Mouse (Mus musculus) neutrophil, adult 5-6 weeks (primary cell): ENCODE data around the gene Tmem126b. TPM values are rescaled to one million over a fixed set of nuclear protein-coding genes. Genes with fewer than 3 reads are reported as not detected.

Experiments used
- ATAC-seq: fragments of 151-379, 151-347 bp; 2 replicates; pipeline ENCODE4 v1.8.0; 2017; ENCODE audit warnings: mild to moderate bottlenecking, moderate TSS enrichment; ENCODE audit not compliant: insufficient number of reproducible peaks, poor library complexity, low FRiP score, severe bottlenecking; ENCODE audit errors: extremely low read depth
- total RNA-seq: library from RNA; stranded (forward); fragments of 200-1000 nt; gene quantifications from 2 replicates; pipeline ENCODE4 v1.2.3, GENCODE M21; 2017

Gene Tmem126b
- total RNA-seq: 13.1 and 16.3 TPM in 2 replicates

DNA sequence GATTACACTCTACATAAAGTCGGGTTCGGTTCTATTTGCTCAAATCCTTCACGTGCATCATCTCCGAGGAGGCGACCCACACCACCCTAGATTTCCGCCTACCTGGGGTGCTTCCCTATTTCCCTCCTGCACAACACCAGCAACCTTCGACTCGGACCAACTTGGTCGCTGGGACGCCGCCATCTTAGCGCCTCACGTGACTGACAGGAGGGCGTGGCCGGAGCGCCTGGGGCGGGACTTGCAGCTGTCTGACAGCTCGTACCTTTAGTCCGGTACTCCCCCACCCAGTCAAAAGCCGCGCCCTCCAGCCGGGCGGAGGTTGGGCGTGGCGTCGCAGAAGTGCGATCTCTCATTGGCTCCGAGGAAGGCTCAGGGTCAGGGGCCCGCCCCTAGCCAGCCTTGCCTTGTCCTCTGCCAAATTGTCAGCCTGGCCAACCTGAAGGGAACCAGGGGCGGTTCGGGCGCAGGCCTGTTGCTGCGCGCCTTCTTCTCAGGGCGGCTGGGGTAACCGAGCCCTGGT lies at the start of gene Tmem126b:
Tmem126b (minus strand) TSS at position 209 of the 520 bp plus-strand sequence.
- peak; percentile 99 for ATAC-seq

DNA sequence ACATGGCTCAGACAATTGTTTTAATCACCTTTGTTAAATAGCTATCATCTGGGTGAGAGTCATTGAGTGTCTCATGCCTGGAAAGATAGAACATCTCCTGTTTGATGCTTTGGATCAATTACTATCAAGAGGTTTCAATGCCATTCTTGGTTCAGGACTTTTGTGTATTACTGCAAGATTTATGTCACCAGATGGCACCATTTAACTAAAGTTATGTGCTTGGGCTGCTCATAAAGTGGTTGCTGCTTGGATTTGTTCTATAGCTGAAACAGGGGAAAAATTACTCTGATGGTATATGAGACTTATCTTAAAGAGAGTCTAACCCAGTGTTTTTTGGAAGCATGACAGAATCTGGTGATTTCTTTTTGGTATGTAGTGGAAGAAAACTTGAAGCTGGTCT lies 36.5 kb upstream of the Tmem126b start:
- no peak for ATAC-seq

DNA sequence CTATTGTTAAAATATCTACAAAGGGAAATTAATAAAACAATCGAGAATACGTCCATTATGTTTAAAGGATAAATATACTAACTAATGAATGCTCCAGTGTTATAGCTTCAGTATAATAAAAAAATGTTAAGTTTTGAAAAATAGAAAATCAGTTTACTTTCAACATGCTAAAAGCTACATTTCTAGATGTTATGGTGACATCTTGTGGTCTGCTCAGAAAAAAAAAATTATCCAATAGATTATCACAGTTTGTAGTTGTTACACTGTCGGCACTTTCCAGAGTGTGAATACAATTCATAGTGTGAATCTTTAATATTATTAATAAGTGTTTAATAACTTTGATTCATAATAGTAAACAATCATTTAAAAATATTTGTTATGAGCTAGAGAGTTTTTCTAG lies 32.3 kb upstream of the Tmem126b start:
- no peak for ATAC-seq

DNA sequence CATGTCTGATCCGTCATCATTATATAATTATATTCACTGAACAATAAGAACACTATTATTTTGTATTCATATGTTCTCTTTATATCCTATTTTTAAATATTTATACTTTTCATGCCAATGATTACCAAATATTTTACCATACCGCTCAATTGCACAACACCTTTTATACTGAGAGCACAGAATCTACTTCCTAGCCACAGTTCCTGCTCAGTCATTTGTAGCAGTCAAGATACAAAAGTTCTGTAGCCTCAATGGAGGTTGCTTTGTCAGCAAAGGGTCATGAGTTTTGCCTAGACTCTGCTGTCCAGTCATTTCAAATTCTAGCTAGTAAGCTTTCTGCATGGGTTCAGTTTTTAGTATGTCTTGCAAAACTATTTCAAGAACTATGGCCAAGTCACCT lies 6.8 kb upstream of the Tmem126b start:
- ATAC-seq: no peak

DNA sequence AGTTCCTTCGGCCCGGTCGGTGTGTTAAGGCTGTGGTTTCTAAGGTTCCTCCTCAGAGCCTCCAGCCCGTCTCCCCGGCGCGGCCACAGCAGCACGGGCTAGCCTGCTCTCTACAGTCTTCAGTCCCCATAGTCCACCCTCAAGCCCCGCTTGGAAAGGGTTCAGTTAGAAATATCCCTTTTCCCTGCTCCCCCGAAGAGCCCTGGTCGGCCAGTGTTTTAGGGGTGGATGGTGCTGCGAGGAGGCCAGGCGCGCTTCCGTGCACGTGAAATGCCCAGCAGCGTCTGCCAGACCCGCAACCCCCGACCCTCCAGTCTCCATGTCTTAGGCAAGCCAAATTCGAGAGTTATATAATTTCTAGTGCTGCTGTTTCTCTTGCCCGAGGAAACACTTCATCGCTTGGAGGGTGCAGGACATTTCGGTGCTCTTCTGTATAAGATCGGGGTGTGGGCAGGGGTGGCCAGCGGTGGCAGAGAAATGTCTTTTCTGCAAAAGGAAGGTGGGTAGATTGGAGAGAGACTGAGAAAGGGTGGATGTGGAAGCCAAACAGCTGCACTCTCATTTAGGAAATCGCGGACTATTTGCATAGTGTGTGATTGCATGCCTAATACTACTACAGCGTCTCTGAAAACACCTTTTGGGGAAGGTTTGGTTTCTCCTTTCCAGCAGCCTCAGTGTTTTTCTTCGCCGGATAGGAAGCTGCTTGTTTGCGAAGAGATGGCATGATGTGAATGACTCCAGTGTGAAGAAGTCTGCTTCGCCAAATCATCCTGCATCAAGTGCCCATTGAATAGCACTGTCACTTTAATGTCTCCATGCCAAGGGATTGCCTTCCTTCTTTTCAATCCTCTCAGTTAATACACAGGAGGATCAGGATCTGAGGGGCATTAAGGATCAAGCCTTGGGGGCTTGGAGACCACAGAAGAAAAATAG lies 778 bp upstream of the Tmem126b start, which contains the start of gene Dlg2:
Dlg2 (plus strand) TSS at position 360 of the 933 bp plus-strand sequence.
- no peak for ATAC-seq

DNA sequence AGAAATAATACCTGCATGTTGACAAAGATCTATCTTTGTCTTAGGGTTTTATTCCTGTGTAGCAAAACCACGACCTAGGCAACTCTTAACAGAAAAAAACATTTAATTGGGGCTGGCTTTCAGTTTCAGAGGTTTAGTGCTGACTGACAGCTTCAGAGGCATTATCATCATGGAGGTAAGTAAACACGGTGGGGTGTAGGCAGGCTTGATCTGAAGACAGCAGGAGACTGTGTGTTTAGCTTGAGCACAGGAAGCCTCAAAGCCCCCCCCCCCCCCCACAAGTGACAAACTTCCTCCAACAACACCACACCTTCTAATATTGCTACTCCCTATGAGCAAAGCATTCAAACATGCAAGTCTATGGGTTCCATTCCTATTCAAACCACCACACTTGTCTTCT lies 2.3 kb downstream of the Tmem126b start:
- ATAC-seq: no peak

DNA sequence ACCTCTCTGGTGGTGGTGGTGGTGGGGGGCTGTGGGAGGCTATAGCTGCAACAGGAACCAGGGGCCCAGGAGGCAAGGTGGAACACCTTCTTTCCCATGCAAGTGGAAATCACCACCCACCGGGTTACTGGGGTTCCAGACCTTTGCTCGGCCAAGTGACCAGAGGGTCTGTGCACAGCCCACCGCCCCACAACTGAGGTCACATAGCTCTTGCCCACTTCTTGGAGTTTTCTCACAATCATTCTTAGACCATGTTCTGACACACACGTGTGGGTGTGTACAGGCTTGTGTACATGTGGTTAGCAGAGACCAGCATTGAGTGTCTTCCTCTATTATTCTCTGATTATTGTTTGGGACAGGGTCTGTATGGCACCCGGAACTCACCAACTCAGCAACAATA lies 14.4 kb downstream of the Tmem126b start:
- no peak for ATAC-seq

DNA sequence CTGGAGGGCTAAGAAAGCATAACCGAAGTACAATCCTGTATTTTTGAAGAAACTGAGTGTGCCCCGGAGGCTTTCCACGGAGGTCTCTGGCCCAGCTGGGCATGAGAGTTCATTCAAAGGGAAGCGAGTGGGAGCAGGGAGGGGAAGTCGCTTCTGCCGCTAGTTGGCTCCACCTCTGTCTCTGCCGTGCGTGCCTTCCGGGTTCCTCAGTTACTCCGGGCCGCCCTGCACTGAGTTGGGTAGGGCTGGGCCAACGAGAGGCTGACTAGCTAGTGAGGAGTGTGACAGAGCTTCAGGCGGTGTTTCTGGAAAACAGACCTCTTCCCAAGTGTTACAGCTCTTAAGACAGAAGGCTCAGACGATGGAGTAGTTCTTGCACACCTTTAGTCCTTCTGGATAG lies 14.9 kb downstream of the Tmem126b start:
- peak; percentile 63 for ATAC-seq

DNA sequence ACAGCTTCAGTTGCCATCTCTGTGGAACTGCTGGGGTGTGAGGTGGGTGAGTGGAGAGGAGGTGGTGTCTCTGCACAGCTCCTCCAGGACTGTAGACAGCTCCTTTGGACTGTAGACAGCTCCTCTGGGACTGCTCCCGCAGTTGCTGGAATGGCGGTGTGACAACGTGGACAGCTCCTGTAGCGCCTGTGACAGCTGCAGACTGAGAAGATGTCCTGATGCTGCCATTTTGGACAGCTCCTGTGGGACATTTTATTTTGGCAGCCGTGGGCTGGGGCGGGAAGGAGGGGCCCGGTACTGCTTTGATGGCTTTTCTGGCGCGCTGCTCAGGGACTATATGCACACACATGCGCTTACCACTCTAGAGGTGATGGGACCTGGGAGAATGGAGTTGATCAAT lies 15.5 kb downstream of the Tmem126b start:
- ATAC-seq: no peak

DNA sequence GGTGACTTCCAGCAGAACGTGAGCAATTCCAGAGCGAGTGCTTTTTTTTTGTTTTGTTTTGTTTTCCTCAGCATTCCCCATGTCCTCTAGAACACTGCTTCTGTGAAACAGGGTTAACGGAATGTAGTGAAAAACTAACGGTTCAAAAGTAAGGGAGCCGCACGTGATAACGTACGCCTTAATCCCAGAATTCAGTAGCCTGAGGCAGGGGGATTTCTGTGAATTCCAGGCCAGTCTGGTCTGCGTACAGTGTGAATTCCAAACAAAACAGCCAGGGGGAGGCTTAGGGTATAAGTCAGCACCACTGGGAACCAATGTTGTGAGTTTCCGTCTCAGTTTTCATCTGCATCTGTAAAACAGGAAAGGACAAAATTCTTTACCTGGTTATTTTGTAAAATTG lies 18.3 kb downstream of the Tmem126b start:
- ATAC-seq: no peak

DNA sequence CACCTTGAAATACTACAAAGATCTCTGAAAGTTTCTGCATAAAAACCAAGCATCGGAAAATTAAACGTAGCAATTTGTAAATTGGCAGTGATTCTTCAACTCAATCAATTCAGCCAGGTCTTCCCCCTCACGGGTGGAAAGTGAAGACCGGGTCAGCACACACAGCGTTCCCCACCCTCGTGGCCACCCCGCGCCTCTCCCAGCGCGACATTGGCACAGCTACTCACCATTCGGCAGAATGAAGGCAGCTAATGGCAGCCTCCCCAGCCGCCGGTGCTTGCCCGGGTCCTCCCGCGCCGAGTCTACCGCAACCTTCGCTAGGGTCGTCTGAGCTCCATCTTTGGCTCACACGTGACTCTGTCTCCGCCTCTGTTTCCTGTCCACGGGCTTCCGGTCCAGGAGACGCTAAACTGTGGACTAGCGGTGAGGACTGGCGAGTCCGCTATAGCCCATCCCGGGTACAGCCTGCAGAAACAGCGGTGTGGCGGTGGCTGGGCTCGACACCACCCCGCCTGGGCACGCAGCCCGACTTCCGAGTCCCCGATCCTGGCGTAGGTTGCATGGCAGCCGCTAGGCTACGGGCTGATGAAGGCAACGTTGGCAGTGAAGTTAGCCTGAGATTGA lies 18.8 kb downstream of the Tmem126b start, which contains the start of gene Tmem126a:
Tmem126a (minus strand) TSS at position 385 of the 624 bp plus-strand sequence.
- peak; percentile 93 for ATAC-seq

DNA sequence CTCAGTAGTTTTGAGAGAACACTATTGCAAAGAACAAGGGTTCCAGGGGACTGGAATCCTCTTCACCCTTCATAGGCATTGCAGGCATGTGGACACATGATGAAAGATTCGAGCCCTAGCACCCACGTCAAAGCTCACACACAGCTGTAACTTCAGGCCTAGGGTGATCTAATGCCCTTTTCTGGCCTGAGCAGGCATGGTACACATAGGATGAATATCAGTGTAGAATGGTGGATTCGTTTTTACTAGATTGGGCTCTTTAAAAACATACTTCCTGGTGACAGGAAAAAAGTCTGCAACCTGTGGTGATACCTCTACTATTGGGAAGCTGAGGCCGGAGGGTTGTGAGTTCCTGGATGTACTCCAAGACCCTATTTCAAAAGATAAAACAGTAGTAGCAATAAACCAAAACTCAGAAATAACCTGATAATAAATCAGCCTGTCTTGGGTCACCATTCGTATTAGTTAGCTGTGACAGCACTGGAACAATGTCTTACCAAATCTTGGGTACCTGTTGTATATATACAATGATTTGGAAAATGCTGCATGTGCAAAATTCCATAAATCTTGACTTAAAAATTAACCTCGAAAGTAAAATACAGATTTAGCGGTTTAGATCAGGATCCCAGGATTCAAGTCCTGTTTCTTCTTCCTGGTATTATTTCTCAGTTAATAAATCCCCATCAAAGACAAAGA lies 19.5 kb downstream of the Tmem126b start:
- ATAC-seq: no peak

DNA sequence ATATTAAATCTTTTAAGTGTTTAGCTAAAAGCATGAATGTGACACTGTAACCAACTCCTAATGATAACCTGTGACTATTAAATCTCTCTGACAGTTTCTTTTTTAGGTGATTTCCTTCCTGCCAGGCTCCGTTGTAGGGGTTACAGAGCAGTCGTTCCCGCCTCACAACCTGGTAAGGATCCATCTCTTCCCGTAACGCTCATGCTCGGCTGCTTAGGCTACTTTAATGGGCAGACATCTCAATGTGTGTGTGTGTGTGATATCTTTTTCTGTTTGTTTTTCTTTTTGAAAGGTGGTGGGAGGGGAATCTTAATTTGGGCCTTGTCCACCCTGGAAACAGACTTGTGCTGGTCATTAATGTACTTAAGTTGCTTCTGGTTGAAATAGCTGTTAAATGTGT lies 31.6 kb downstream of the Tmem126b start:
- no peak for ATAC-seq

DNA sequence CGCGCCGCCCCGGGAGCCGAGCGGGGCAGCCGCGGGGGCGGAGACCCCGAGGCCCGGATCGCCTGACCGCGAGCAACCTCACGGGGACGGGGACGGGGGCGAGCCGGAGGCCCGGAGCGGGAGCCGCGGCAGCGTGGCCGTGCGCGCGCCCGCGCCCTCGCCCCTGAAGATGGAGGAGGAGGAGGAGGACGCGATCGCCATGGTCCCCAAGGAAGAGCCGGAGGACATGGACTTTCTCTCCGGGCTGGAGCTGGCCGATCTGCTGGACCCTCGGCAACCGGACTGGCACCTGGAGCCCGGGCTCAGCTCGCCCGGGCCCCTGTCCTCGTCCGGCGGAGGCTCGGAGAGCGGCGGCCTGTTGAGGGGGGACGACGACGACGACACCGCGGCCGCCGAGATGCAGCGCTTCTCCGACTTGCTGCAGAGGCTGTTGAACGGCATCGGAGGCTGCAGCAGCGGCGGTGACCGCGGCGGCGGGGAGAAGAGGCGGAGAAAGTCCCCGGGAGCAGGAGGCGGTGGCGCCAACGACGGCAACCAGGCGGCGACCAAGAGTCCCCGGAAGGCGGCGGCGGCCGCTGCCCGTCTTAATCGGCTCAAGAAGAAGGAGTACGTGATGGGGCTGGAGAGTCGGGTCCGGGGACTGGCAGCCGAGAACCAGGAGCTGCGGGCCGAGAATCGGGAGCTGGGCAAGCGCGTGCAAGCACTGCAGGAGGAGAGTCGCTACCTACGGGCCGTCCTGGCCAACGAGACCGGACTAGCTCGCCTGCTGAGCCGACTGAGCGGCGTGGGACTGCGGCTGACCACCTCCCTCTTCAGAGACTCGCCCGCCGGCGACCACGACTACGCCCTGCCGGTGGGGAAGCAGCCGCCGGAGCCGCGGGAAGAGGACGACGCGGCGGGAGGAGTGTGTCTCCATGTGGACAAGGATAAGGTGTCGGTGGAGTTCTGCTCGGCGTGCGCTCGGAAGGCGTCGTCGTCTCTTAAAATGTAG lies 32.4 kb downstream of the Tmem126b start:
- peak; percentile 52 for ATAC-seq

DNA sequence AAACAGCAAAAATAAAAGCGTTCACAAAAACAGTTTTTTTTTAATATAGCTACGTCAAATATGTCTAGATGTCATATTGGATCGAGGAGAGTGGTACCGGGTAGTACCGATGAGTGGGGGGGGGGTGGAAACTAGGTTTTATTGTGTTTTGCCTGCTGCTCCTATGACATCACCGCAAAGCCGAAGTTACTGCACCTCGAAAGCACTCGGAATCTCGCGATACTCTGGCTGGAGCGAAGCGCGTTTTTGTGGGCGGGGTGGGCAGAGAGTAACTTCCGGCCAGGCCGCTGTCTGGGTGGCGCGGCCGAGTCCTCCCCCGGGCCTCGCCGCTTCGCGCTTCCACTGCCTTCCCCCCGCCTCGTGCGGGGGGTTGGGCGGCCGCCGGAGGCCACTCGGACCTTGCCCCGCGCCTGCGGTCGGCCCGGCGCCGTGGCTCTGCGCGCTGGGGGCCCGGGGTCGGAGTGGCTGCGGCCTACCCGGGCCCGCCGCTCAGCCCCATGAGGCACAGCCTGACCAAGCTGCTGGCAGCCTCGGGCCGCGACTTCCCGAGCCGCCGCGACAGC lies 33.2 kb downstream of the Tmem126b start, which contains the start of gene Crebzf:
Crebzf (plus strand) TSS at position 212 of the 563 bp plus-strand sequence.
- peak; percentile 95 for ATAC-seq

DNA sequence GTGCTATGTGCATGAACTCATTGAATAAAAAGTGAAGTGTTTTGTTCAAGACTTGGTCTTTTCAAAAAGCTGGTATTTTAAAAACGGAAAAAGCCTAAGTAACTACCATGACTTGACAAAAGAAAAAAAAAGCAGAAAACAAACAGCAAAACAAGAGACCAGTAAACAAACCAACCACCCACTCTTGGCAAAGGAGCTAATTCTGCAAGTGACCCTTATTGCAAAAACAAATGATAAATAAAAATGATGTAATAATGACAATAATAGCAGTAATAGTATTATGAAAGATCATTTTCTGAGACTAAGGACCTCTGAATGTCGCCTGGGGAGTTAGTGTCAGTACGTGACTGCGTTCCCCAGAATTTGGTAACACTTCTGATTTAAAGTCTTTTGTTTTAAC lies 33.7 kb downstream of the Tmem126b start:
- ATAC-seq: no peak

DNA sequence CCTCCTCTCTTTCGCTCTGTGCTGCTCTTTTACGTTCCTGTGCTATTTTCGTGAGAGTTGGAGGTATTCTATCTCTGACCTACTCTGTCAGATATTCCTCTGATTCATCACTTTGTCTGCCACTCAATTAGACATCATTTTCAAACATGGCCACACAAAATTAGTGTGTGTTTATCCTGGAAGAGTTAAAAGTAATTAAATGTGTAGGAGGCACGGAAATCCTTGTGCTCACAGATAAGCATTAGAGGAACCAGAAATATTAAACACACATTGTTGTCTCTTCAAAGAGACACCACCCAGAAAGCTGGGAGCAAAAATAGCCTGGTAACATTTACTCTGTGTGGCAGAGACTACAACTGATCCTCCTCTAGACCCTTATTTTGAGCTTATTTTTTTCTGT lies 35.8 kb downstream of the Tmem126b start:
- no peak for ATAC-seq

DNA sequence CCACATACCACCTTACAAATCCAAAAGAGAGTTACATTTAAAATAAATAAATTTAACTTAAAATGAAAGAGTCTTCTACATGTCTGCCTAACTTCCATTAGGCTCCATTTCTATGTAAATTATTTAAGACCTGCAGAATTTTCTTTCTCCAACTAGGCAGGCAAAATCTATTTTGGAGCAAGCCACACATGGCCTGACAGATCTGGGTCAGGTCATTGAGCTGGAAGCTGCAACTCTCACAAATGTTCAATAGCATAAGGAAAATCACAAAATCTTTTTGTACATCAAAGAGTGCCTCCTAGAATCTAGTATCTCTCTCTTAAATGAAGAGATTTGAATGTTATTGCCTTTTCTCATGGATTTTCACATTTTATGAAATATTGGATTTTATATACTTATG lies 43.6 kb downstream of the Tmem126b start:
- ATAC-seq: no peak
